ENCODE assay signal across 8 mouse cellular contexts in genomic region chr6:10970587-10971138, GRCm38 (mm10).
DNase-seq lines count a peak whose midpoint lies in the region; ATAC-seq lines count a peak whose summit lies in the region.

No protein-coding gene starts in this region.

- DNase-seq in adrenal gland, postnatal 36 days: peak; percentile 3 to 11
- DNase-seq in cerebellum, postnatal 14 days: peak; percentile 35 to 52
- peak; percentile 30 to 31 for DNase-seq in frontal cortex, postnatal 14 days (ENCODE audit: low spot score in 2 of 2)
- peak; percentile 9 to 35 for DNase-seq in layer of hippocampus, postnatal 36 days
- no peak for DNase-seq in spleen, adult 18-20 months
- DNase-seq in thymus, postnatal 25 days: no peak

- no peaks in the 10 kb centered on the region for H3K9me3 ChIP-seq in neural tube, embryonic 13.5 days

- H3K9ac ChIP-seq in neural tube, embryonic 13.5 days: peak overlapping the region; percentile 58

- peaks cover 23% of the 10 kb centered on the region for H3K4me1 ChIP-seq in neural tube, embryonic 13.5 days (replicated peaks)

- 3% methylated on average over 11 of the region's 11 CpGs for WGBS in neural tube, embryonic 13.5 days

- no peaks in the 10 kb centered on the region for H3K27me3 ChIP-seq in neural tube, embryonic 13.5 days

- H3K27ac ChIP-seq in neural tube, embryonic 13.5 days (replicated peaks): peak overlapping the region; percentile 86

- peak; percentile 86 for ATAC-seq in neural tube, embryonic 13.5 days (ENCODE audit: low read depth)
- ATAC-seq in megakaryocyte-erythroid progenitor cell, adult 5-6 weeks (replicated peaks; ENCODE audit: low FRiP score, low TSS enrichment, poor library complexity, severe bottlenecking): no peak

- no peak overlapping the region for H3K4me3 ChIP-seq in neural tube, embryonic 13.5 days

- no peaks in the 10 kb centered on the region for H3K36me3 ChIP-seq in neural tube, embryonic 13.5 days

- H3K4me2 ChIP-seq in neural tube, embryonic 13.5 days: peak overlapping the region; percentile 45

Comparison
In these comparisons a context has a peak if more than half of its experiments do, and no peak if none do; other contexts are left out.
1. DNase-seq: peak in adrenal gland, postnatal 36 days (2 of 2), cerebellum, postnatal 14 days (2 of 2), frontal cortex, postnatal 14 days (2 of 2) and layer of hippocampus, postnatal 36 days (2 of 2); none in spleen, adult 18-20 months (0 of 2) and thymus, postnatal 25 days (single experiment).